Mouse (Mus musculus) activated CD4-positive, CD25-positive, alpha-beta regulatory T cell, adult 9 weeks (primary cell): Measurements from ENCODE around the gene 4930563M21Rik. TPM values are rescaled to one million over a fixed set of nuclear protein-coding genes. Genes with fewer than 3 reads are reported as not detected.

Experiments used
- polyA plus RNA-seq: library from polyadenylated mRNA; unstranded; fragments of 100-300 nt; shearing (Covaris generic); gene quantifications from one replicate; pipeline ENCODE4 v1.2.1, GENCODE M21; 2017

4930563M21Rik gene
- polyA plus RNA-seq = not detected

DNA sequence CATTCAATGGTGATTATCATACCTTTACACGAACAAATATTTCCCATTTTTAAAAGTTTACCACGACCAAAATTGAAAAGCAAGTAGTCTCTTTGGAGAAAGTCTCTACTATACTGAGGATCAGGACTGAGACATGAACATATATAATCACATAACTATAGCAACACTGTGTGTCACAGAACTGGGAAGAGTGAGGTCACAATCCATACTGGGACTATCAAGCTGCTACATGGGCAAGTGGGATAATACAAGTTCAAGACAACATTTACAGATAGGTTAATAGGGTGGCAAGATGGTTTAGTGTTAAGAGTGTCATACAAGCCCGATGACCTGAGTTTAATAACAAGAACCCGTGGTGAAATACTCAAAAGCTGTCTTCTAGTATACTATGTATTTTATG is at the start of gene 4930563M21Rik:
Gene 4930563M21Rik, minus strand, starts transcription at position 101 of the 400 bp plus-strand sequence.

GRCm38 (mm10) chr9:56041372-56042180 is 31.2 kb upstream of the 4930563M21Rik start, which contains the start of gene Rcn2:
Gene Rcn2 (plus strand): TSS chr9:56041845.

GRCm38 (mm10) chr9:55937664-55938617 is 72.4 kb downstream of the 4930563M21Rik start, which contains the start of gene Scaper:
Gene Scaper (minus strand): TSS chr9:55938119.

Other genes with a start within 250 kb of the 4930563M21Rik start
- gene Scaper, start 72.4 kb downstream of the 4930563M21Rik start, polyA plus RNA-seq = 26.1 TPM
- gene Rcn2, start 31.3 kb upstream of the 4930563M21Rik start, polyA plus RNA-seq = 14.2 TPM
- 169 TPM for gene Pstpip1, start 79.4 kb upstream of the 4930563M21Rik start, polyA plus RNA-seq
- 54.5 TPM for gene Tspan3, start 154.9 kb upstream of the 4930563M21Rik start, polyA plus RNA-seq